Mouse (Mus musculus) intestine, embryonic 15.5 days (tissue): ENCODE results near the gene Fryl. TPM values are rescaled to one million over a fixed set of nuclear protein-coding genes. Genes with fewer than 3 reads are reported as not detected.

Source experiments
- ATAC-seq: fragments of 200-750 bp; cut with Nextera tagmentation; 2 replicates; pipeline ENCODE4 v1.8.0; 2017; ENCODE audit warnings: moderate TSS enrichment, moderate library complexity
- H3K27ac ChIP-seq: fragments of 300-500 bp; sonication (generic); 2 replicates; pipeline ENCODE4 v1.5.1; 2015; ENCODE audit warnings: mild to moderate bottlenecking, inconsistent platforms
- H3K27me3 ChIP-seq: fragments of 300-500 bp; sonication (generic); replicated peaks from 2 replicates; pipeline ENCODE4 v1.6.1; 2015; ENCODE audit warnings: inconsistent platforms
- H3K36me3 ChIP-seq: fragments of 300-500 bp; sonication (generic); 2 replicates; pipeline ENCODE4 v1.6.1; 2015; ENCODE audit warnings: inconsistent platforms
- H3K4me1 ChIP-seq: fragments of 300-500 bp; sonication (generic); replicated peaks from 2 replicates; pipeline ENCODE4 v1.6.1; 2015; ENCODE audit warnings: inconsistent platforms
- H3K4me2 ChIP-seq: fragments of 300-500 bp; sonication (generic); replicated peaks from 2 replicates; pipeline ENCODE4 v1.6.1; 2015; ENCODE audit warnings: mild to moderate bottlenecking, inconsistent platforms
- H3K4me3 ChIP-seq: fragments of 300-500 bp; sonication (generic); replicated peaks from 2 replicates; pipeline ENCODE4 v1.5.1; 2015; ENCODE audit warnings: inconsistent platforms
- H3K9ac ChIP-seq: fragments of 300-500 bp; sonication (generic); 2 replicates; pipeline ENCODE4 v1.6.1; 2015; ENCODE audit warnings: inconsistent platforms
- H3K9me3 ChIP-seq: fragments of 300-500 bp; sonication (generic); 2 replicates; pipeline ENCODE4 v1.6.1; 2016; ENCODE audit warnings: inconsistent platforms
- WGBS: fragments of 180-500 bp; shearing (Covaris S2); methylation state at CpG from one replicate; pipeline ENCODE4 v1.1.7; 2015; 5-methylcytosine and 5-hydroxymethylcytosine counted together
- polyA plus RNA-seq: library from polyadenylated mRNA; unstranded; fragments of >200 nt; fragmentation: Nextera tagmentation; extraction: Ambion mirVana; gene quantifications from 2 replicates; pipeline ENCODE4 v1.2.1, GENCODE M21; 2015

Fryl gene
- polyA plus RNA-seq, 1 experiment from 2014 or later, result 28.4 TPM

DNA sequence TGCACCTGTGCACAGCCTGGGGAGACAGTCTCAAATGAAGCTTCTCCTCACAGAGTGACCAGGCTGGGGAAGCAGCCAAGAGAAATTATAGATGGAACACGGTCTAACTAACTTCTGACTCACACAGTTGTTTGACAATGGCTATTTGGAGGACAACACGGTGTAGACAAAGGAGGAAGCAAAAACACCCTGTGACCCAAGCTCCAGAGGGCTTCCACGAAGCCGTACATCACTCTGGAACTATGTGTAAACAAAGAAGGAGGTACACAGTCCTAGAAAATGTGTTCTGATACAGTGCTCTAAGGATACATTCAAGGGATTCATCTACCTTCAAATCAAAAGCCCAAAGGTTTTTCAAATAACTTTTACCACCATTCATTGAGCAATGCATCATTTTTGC is 71.0 kb downstream of the Fryl start:
- no peaks in the 10 kb centered on the region for H3K36me3 ChIP-seq
- WGBS, result 52% methylated on average over 4 of the region's 4 CpGs
- H3K4me3 ChIP-seq, result no peak overlapping the region
- H3K9me3 ChIP-seq, result no peaks in the 10 kb centered on the region
- no peak overlapping the region for H3K4me2 ChIP-seq
- H3K9ac ChIP-seq, result no peak overlapping the region
- H3K27ac ChIP-seq, result no peak overlapping the region
- no peaks in the 10 kb centered on the region for H3K27me3 ChIP-seq
- peaks cover 11% of the 10 kb centered on the region; the same call in 1 of the 2 replicates for H3K4me1 ChIP-seq
- no peak for ATAC-seq

- Histone ChIP-seq H3K4me3 (no peak overlapping the region), H3K9me3 (no peaks in the 10 kb centered on the region), H3K36me3 (no peaks in the 10 kb centered on the region), H3K27me3 (no peaks in the 10 kb centered on the region), H3K9ac (no peak overlapping the region), H3K4me2 (0 out of 2 replicates have a peak overlapping the region, but pooled peaks have one; percentile 6), H3K27ac (no peak overlapping the region), H3K4me1 (no peaks in the 10 kb centered on the region)
- peak; percentile 72 for ATAC-seq
- WGBS, result 72% methylated on average over 12 of the region's 12 CpGs
Observed at GRCm38 (mm10) chr5:73182701-73183447, 73.5 kb downstream of the Fryl start.

- Histone ChIP-seq H3K4me1 (no peaks in the 10 kb centered on the region), H3K27me3 (no peaks in the 10 kb centered on the region), H3K9me3 (no peaks in the 10 kb centered on the region), H3K9ac (no peak overlapping the region), H3K36me3 (no peaks in the 10 kb centered on the region), H3K4me3 (no peak overlapping the region), H3K27ac (no peak overlapping the region), H3K4me2 (no peak overlapping the region)
- ATAC-seq, result peak; percentile 91
- WGBS, result 49% methylated on average over 9 of the region's 9 CpGs
Observed at GRCm38 (mm10) chr5:73182191-73182590, 74.2 kb downstream of the Fryl start.

- ATAC-seq, result no peak
- 85% methylated on average over 4 of the region's 4 CpGs for WGBS
- Histone ChIP-seq H3K27me3 (no peaks in the 10 kb centered on the region), H3K9ac (no peak overlapping the region), H3K9me3 (no peaks in the 10 kb centered on the region), H3K4me1 (0 out of 2 replicates have a peak, but pooled peaks cover under 1% of the 10 kb centered on the region), H3K4me3 (no peak overlapping the region), H3K4me2 (no peak overlapping the region), H3K36me3 (no peaks in the 10 kb centered on the region), H3K27ac (no peak overlapping the region)
Observed at GRCm38 (mm10) chr5:73176294-73176693, 80.1 kb downstream of the Fryl start.

- WGBS, result 82% methylated on average over 12 of the region's 12 CpGs
- no peak overlapping the region for H3K4me2 ChIP-seq
- no peaks in the 10 kb centered on the region for H3K9me3 ChIP-seq
- H3K27ac ChIP-seq, result no peak overlapping the region
- ATAC-seq, result no peak
- H3K4me1 ChIP-seq, result 0 out of 2 replicates have a peak, but pooled peaks cover 3% of the 10 kb centered on the region
- no peak overlapping the region for H3K9ac ChIP-seq
- H3K4me3 ChIP-seq, result no peak overlapping the region
- H3K27me3 ChIP-seq, result no peaks in the 10 kb centered on the region
- no peaks in the 10 kb centered on the region for H3K36me3 ChIP-seq
Observed at GRCm38 (mm10) chr5:73175377-73176147, 80.9 kb downstream of the Fryl start.

GRCm38 (mm10) chr5:73171876-73172480 is 84.4 kb downstream of the Fryl start:
- H3K27me3 ChIP-seq, result no peaks in the 10 kb centered on the region
- H3K36me3 ChIP-seq, result no peaks in the 10 kb centered on the region
- no peaks in the 10 kb centered on the region for H3K9me3 ChIP-seq
- H3K4me1 ChIP-seq, result peaks cover 11% of the 10 kb centered on the region
- no peak overlapping the region for H3K27ac ChIP-seq
- no peak overlapping the region for H3K9ac ChIP-seq
- no peak overlapping the region for H3K4me3 ChIP-seq
- WGBS, result 80% methylated on average over 12 of the region's 12 CpGs
- ATAC-seq, result no peak
- no peak overlapping the region for H3K4me2 ChIP-seq

DNA sequence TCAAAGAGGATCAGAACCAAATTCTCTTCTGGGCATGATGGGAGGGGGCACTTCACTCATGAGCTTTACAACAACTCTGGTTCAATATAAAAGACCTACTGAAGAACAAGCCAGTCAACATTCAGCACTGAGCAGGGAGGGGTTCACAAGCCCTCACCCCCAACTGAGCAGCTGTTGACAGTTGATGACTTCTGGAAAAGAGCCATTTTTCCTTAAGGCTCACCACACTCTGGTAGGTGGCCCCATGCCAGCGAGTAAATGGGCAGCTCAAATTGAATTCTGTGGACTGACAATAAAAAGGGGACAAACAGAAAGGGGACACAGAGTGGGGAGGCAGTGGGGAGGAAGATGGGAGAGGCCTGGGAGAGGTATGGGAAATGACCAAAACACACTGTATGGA is 85.2 kb downstream of the Fryl start:
- 70% methylated on average over 1 of the region's 1 CpGs for WGBS
- peaks cover 11% of the 10 kb centered on the region for H3K4me1 ChIP-seq

DNA sequence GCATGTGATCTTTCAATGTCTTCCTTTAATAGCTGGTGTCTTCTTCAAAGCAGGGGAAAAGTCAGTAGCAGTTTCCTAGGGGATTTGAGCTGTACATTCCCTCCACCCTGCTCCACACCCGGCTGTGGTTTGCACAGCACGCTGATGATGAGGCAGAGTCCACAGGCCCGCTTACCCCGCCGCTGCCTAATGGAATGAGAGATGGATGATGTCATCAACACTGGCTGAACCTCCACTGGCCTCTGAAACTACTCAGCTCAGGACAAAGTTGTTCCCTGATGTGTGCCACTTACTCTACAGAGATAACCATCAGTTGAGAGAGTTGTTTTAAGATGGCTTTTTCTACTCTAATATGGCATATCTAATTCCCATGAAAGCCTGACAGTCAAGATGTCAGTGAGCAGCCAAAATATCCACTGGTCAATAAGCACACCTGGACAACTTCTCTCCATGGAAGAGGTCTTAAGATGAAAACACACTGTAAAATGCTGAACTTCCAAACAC is 87.6 kb downstream of the Fryl start:
- ATAC-seq, result peak; percentile 89
- 19% methylated on average over 5 of the region's 5 CpGs for whole genome bisulfite sequencing
- Histone ChIP-seq H3K36me3 (no peaks in the 10 kb centered on the region), H3K4me2 (no peak overlapping the region), H3K27me3 (no peaks in the 10 kb centered on the region), H3K4me1 (peaks cover 11% of the 10 kb centered on the region), H3K4me3 (no peak overlapping the region), H3K9ac (no peak overlapping the region), H3K9me3 (no peaks in the 10 kb centered on the region), H3K27ac (no peak overlapping the region)

More for the DNA sequence above, 85.2 kb downstream of the Fryl start:
- Histone ChIP-seq H3K9ac (no peak overlapping the region), H3K36me3 (no peaks in the 10 kb centered on the region), H3K27ac (no peak overlapping the region), H3K4me3 (no peak overlapping the region), H3K27me3 (no peaks in the 10 kb centered on the region), H3K9me3 (no peaks in the 10 kb centered on the region), H3K4me2 (no peak overlapping the region)
- no peak for ATAC-seq

DNA sequence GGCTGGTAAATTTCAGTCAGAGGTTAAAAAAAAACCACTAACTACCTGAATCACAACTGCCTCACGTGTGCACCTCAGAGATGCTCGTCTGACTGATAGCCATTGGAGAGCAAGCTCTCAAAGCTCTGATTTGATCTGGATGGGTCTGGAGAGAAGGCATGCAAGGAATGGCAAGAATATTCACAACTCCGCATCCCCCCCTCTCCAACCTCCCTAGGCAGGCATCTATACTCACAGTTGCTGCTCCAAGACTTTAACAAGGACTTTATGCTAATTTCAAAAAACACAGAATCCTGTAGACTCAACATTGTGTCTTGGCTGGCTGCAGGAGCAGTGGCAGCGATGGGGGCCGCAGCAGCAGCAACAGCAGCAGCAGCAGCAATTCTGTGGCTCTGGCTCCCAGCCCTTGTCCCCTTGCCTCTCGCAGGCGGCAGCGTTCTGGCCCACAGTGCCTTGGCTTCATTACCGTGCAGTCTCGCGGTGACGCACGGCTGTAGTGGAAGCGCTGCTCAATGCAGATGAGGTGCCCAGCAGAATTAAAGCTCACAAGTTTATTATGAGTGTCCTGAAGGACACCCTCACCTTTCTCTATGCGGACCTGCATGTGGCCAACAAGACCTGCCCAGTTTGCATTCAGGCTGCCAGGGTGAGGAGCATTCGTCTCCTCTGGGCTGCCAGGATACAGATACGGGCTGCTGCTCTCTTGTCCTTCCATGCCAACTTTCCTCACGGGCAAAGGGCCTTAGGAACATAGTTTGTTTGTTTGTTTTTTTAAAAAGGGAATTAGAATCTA is 88.2 kb downstream of the Fryl start:
- H3K36me3 ChIP-seq, result no peaks in the 10 kb centered on the region
- no peak overlapping the region for H3K4me2 ChIP-seq
- no peaks in the 10 kb centered on the region for H3K9me3 ChIP-seq
- peak; percentile 40; the same call in 1 of the 2 replicates for ATAC-seq
- no peak overlapping the region for H3K27ac ChIP-seq
- H3K27me3 ChIP-seq, result no peaks in the 10 kb centered on the region
- H3K9ac ChIP-seq, result no peak overlapping the region
- whole genome bisulfite sequencing, result 80% methylated on average over 18 of the region's 18 CpGs
- H3K4me1 ChIP-seq, result peaks cover 11% of the 10 kb centered on the region
- no peak overlapping the region for H3K4me3 ChIP-seq

DNA sequence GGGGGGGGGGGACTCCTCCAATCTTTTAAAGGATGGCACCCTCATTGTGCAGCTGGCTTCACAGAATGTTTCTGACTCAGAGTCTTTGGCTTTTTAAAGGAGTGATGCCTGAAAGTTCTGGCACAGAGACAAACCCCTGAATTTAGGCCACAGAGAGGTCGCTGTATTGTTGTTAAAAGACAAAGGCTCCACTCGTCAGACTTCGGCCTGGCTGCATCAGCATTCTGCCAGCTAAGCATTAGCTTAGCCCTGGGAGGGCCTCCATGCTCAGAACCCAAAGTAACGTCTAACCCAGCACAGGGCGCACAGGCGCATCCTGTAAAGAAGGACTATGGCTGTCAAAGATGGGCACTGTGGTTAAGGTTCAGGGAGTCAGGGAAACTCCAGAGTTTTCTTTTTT is 92.4 kb downstream of the Fryl start:
- H3K36me3 ChIP-seq, result no peaks in the 10 kb centered on the region
- H3K4me3 ChIP-seq, result no peak overlapping the region
- no peaks in the 10 kb centered on the region for H3K27me3 ChIP-seq
- no peak for ATAC-seq
- H3K9ac ChIP-seq, result no peak overlapping the region
- WGBS, result 73% methylated on average over 6 of the region's 6 CpGs
- H3K27ac ChIP-seq, result no peak overlapping the region
- no peaks in the 10 kb centered on the region for H3K9me3 ChIP-seq
- no peak overlapping the region for H3K4me2 ChIP-seq
- peaks cover 8% of the 10 kb centered on the region for H3K4me1 ChIP-seq

GRCm38 (mm10) chr5:73162492-73162891 is 93.9 kb downstream of the Fryl start:
- H3K27ac ChIP-seq, result no peak overlapping the region

More at GRCm38 (mm10) chr5:73162492-73162891, 93.9 kb downstream of the Fryl start:
- Histone ChIP-seq H3K9ac (no peak overlapping the region), H3K4me1 (peaks cover 2% of the 10 kb centered on the region; the same call in 1 of the 2 replicates), H3K9me3 (no peaks in the 10 kb centered on the region), H3K36me3 (no peaks in the 10 kb centered on the region), H3K4me2 (no peak overlapping the region), H3K27me3 (no peaks in the 10 kb centered on the region), H3K4me3 (no peak overlapping the region)
- ATAC-seq, result no peak
- 62% methylated on average over 2 of the region's 2 CpGs for WGBS
